ENCODE assay signal across 8 mouse cellular contexts in genomic region chr7:139248615-139249405, GRCm38 (mm10). TPM values are rescaled to one million over a fixed set of nuclear protein-coding genes. Genes with fewer than 3 reads are reported as not detected.
DNase-seq lines count a peak whose midpoint lies in the region; ATAC-seq and TF ChIP-seq lines count a peak whose summit lies in the region.

No protein-coding gene starts in this region.

- TF ChIP-seq EP300 in ES-Bruce4 (IDR thresholded peaks at IDR 0.05; ENCODE audit: insufficient read depth, low read depth, low read length): no peak

- no peak for TF ChIP-seq CTCF in left cerebral cortex, adult 2 months (IDR thresholded peaks at IDR 0.05)
- TF ChIP-seq CTCF in ES-Bruce4 (IDR thresholded peaks at IDR 0.05; ENCODE audit: low read depth, low read length): no peak

- H3K9me3 ChIP-seq in ES-Bruce4 (replicated peaks; ENCODE audit: control insufficient read depth, insufficient read depth, low read length, poor library complexity, severe bottlenecking): no peaks in the 10 kb centered on the region
- no peaks in the 10 kb centered on the region for H3K9me3 ChIP-seq in heart, embryonic 16.5 days (replicated peaks; ENCODE audit: control insufficient read depth, low read length)
- no peaks in the 10 kb centered on the region for H3K9me3 ChIP-seq in liver, embryonic 15.5 days (replicated peaks)

- WGBS in heart, embryonic 16.5 days: 3% methylated on average over 45 of the region's 45 CpGs
- WGBS in liver, embryonic 15.5 days (ENCODE audit: insufficient replicate concordance): 1% methylated on average over 45 of the region's 45 CpGs

- H3K27me3 ChIP-seq in ES-Bruce4 (ENCODE audit: control insufficient read depth, insufficient read depth, low read length, poor library complexity, severe bottlenecking): 0 out of 2 replicates have a peak, but pooled peaks cover 3% of the 10 kb centered on the region
- no peaks in the 10 kb centered on the region for H3K27me3 ChIP-seq in heart, embryonic 16.5 days (ENCODE audit: control insufficient read depth, insufficient read depth, low read length)
- peaks cover 39% of the 10 kb centered on the region for H3K27me3 ChIP-seq in liver, embryonic 15.5 days
- H3K27me3 ChIP-seq in splenic B cell, adult 2 months (ENCODE audit: control insufficient read depth, insufficient read depth, low read length, poor library complexity, severe bottlenecking): no peaks in the 10 kb centered on the region

- peak overlapping the region; percentile 88 for H3K4me3 ChIP-seq in left cerebral cortex, adult 2 months
- H3K4me3 ChIP-seq in ES-Bruce4 (ENCODE audit: low read depth, low read length): peak overlapping the region; percentile 83
- peak overlapping the region; percentile 63 for H3K4me3 ChIP-seq in heart, embryonic 16.5 days (ENCODE audit: low read length)
- peak overlapping the region; percentile 61 for H3K4me3 ChIP-seq in liver, embryonic 15.5 days (replicated peaks)

- peak overlapping the region; percentile 91 for H3K4me2 ChIP-seq in heart, embryonic 16.5 days (ENCODE audit: low read depth, low read length)
- peak overlapping the region; percentile 75 for H3K4me2 ChIP-seq in liver, embryonic 15.5 days

- no peak for DNase-seq in left cerebral cortex, adult 2 months (ENCODE audit: extremely low spot score in 1 of 2, low spot score in 2 of 2)
- no peak for DNase-seq in left cerebral cortex, postnatal 14 days (ENCODE audit: low spot score in 2 of 2)
- peak; percentile 30 for DNase-seq in brain, adult 2 months (ENCODE audit: low read depth, low spot score)
- DNase-seq in splenic B cell, adult 2 months (ENCODE audit: low read depth, low spot score): peak; percentile 37
- no peak for DNase-seq in right cerebral cortex, postnatal 10 days (ENCODE audit: low spot score in 2 of 2)

- H3K4me1 ChIP-seq in ES-Bruce4 (ENCODE audit: control insufficient read depth, insufficient read depth, low read length): peaks cover 8% of the 10 kb centered on the region
- peaks cover 60% of the 10 kb centered on the region for H3K4me1 ChIP-seq in heart, embryonic 16.5 days (ENCODE audit: control insufficient read depth, insufficient read depth, low read length)
- peaks cover 56% of the 10 kb centered on the region for H3K4me1 ChIP-seq in liver, embryonic 15.5 days (replicated peaks)

- peak overlapping the region; percentile 94 for H3K9ac ChIP-seq in ES-Bruce4 (ENCODE audit: low read depth, poor library complexity, severe bottlenecking)
- H3K9ac ChIP-seq in heart, embryonic 16.5 days (ENCODE audit: low read length): peak overlapping the region; percentile 83
- H3K9ac ChIP-seq in liver, embryonic 15.5 days: peak overlapping the region; percentile 51; the same call in 1 of the 2 replicates

- H3K27ac ChIP-seq in left cerebral cortex, adult 2 months: peak overlapping the region; percentile 90
- H3K27ac ChIP-seq in ES-Bruce4 (ENCODE audit: insufficient read depth, low read length): no peak overlapping the region
- peak overlapping the region; percentile 88 for H3K27ac ChIP-seq in heart, embryonic 16.5 days (ENCODE audit: low read length)
- H3K27ac ChIP-seq in liver, embryonic 15.5 days (replicated peaks): peak overlapping the region; percentile 19; the same call in 1 of the 2 replicates

- TF ChIP-seq POLR2A in ES-Bruce4 (IDR thresholded peaks at IDR 0.05; ENCODE audit: insufficient read depth, low read length): no peak

- no peaks in the 10 kb centered on the region for H3K36me3 ChIP-seq in ES-Bruce4 (ENCODE audit: control insufficient read depth, insufficient read depth, low read length, poor library complexity, severe bottlenecking)
- no peaks in the 10 kb centered on the region for H3K36me3 ChIP-seq in heart, embryonic 16.5 days (ENCODE audit: control insufficient read depth, insufficient read depth)
- H3K36me3 ChIP-seq in liver, embryonic 15.5 days (replicated peaks): no peaks in the 10 kb centered on the region
- no peaks in the 10 kb centered on the region for H3K36me3 ChIP-seq in splenic B cell, adult 2 months (ENCODE audit: control insufficient read depth, insufficient read depth, low read length, poor library complexity, severe bottlenecking)

- intact Hi-C loops in left cerebral cortex, adult 2 months (cut with DNase I): loop anchor here (2.0 to 5.0 kb wide), 2 partner anchors 24 to 223 kb away; no protein-coding TSS in a partner anchor
- intact Hi-C loops in left cerebral cortex, postnatal 14 days (cut with DNase I): no loop called here

- peak; percentile 12; the same call in 1 of the 2 replicates for ATAC-seq in heart, embryonic 16.5 days (replicated peaks; ENCODE audit: extremely low read depth, insufficient read depth, low FRiP score)
- ATAC-seq in liver, embryonic 15.5 days (ENCODE audit: insufficient read depth): 0 out of 2 replicates have a peak, but pooled peaks have one; percentile 1

RNA-seq across cellular contexts. Expression of gene Pwwp2b, which starts 0.5 kb away (rescaled TPM):
- 10 to 100 TPM; 10.2 to 12.2 TPM for total RNA-seq in left cerebral cortex, adult 2 months (2021)
- total RNA-seq in left cerebral cortex, postnatal 14 days (2021): 10 to 100 TPM; 10.4 to 10.9 TPM
- 7.5 and 8.3 TPM in 2 replicates for polyA plus RNA-seq in ES-Bruce4 (2011; ENCODE audit: insufficient read depth, insufficient read length, low read depth, missing spikeins)
- 7.0 and 8.1 TPM in 2 replicates for polyA plus RNA-seq in heart, embryonic 16.5 days (2015; fragmentation: Nextera tagmentation; extraction: Ambion mirVana)
- polyA plus RNA-seq in liver, embryonic 15.5 days (2015; fragmentation: Nextera tagmentation; extraction: Ambion mirVana): 1.5 and 1.6 TPM in 2 replicates

RNA-seq across cellular contexts. Expression of gene Stk32c, which starts 35.7 kb away (rescaled TPM):
- total RNA-seq in left cerebral cortex, adult 2 months (2021): 100 to 1,000 TPM; 159 to 167 TPM
- total RNA-seq in left cerebral cortex, postnatal 14 days (2021): 100 to 1,000 TPM; 129 to 146 TPM
- polyA plus RNA-seq in ES-Bruce4 (2011; ENCODE audit: insufficient read depth, insufficient read length, low read depth, missing spikeins): 0.42 and 0.70 TPM in 2 replicates
- polyA plus RNA-seq in heart, embryonic 16.5 days (2015; fragmentation: Nextera tagmentation; extraction: Ambion mirVana): 0.06 and 0.07 TPM in 2 replicates
- not detected in 2 replicates for polyA plus RNA-seq in liver, embryonic 15.5 days (2015; fragmentation: Nextera tagmentation; extraction: Ambion mirVana)

RNA-seq across cellular contexts. Expression of gene Lrrc27, which starts 36.0 kb away (rescaled TPM):
- total RNA-seq in left cerebral cortex, adult 2 months (2021): 1 to 10 TPM; 8.1 to 8.2 TPM
- 1 to 10 TPM; 5.9 to 6.0 TPM for total RNA-seq in left cerebral cortex, postnatal 14 days (2021)
- 6.4 and 7.3 TPM in 2 replicates for polyA plus RNA-seq in ES-Bruce4 (2011; ENCODE audit: insufficient read depth, insufficient read length, low read depth, missing spikeins)
- polyA plus RNA-seq in heart, embryonic 16.5 days (2015; fragmentation: Nextera tagmentation; extraction: Ambion mirVana): 2.8 and 4.1 TPM in 2 replicates
- 0.54 and 1.2 TPM in 2 replicates for polyA plus RNA-seq in liver, embryonic 15.5 days (2015; fragmentation: Nextera tagmentation; extraction: Ambion mirVana)

Comparison
In these comparisons a context has a peak if more than half of its experiments do, and no peak if none do; other contexts are left out.
1. DNase-seq: peak in brain, adult 2 months (single experiment) and splenic B cell, adult 2 months (single experiment); none in left cerebral cortex, adult 2 months (0 of 2), left cerebral cortex, postnatal 14 days (0 of 2) and right cerebral cortex, postnatal 10 days (0 of 2).
2. Peak in every context shown above with its lines, with median percentiles within 50 percentile points of each other: H3K4me3 ChIP-seq and H3K9ac ChIP-seq.